Mouse (Mus musculus) forebrain, embryonic 14.5 days (tissue): ENCODE measurements around the gene Prim2. TPM values are rescaled to one million over a fixed set of nuclear protein-coding genes. Genes with fewer than 3 reads are reported as not detected.

Experiments used
- ATAC-seq: fragments of 200-750 bp; cut with Nextera tagmentation; 2 replicates; pipeline ENCODE4 v1.8.0; 2017; ENCODE audit warnings: mild to moderate bottlenecking, moderate library complexity
- DNase-seq: peaks from one replicate; pipeline ENCODE4 v3.0.0-alpha.2; 2015; ENCODE audit warnings: low spot score
- H3K27ac ChIP-seq: fragments of 300-500 bp; sonication (generic); 2 replicates; pipeline ENCODE4 v1.5.1; 2014; ENCODE audit warnings: low read depth, mild to moderate bottlenecking, control low read depth, low read length, moderate library complexity
- H3K27me3 ChIP-seq: fragments of 300-500 bp; sonication (generic); replicated peaks from 2 replicates; pipeline ENCODE4 v1.6.1; 2014; ENCODE audit warnings: low read length, control low read depth, mixed read lengths; ENCODE audit not compliant: control insufficient read depth, insufficient read depth
- H3K36me3 ChIP-seq: fragments of 300-500 bp; sonication (generic); 2 replicates; pipeline ENCODE4 v1.6.1; 2014; ENCODE audit warnings: low read length, control low read depth; ENCODE audit not compliant: control insufficient read depth, insufficient read depth
- H3K4me1 ChIP-seq: fragments of 300-500 bp; sonication (generic); 2 replicates; pipeline ENCODE4 v1.6.1; 2014; ENCODE audit warnings: antibody characterized with exemption, low read length, control low read depth; ENCODE audit not compliant: control insufficient read depth, insufficient read depth
- H3K4me2 ChIP-seq: fragments of 300-500 bp; sonication (generic); 2 replicates; pipeline ENCODE4 v1.6.1; 2014; ENCODE audit warnings: mild to moderate bottlenecking, control low read depth, low read length
- H3K4me3 ChIP-seq: fragments of 300-500 bp; sonication (generic); 2 replicates; pipeline ENCODE4 v1.5.1; 2014; ENCODE audit warnings: low read depth, low read length, control low read depth
- H3K9ac ChIP-seq: fragments of 300-500 bp; sonication (generic); 2 replicates; pipeline ENCODE4 v1.6.1; 2014; ENCODE audit warnings: mild to moderate bottlenecking, low read length, control low read depth, moderate library complexity
- H3K9me3 ChIP-seq: fragments of 300-500 bp; sonication (generic); replicated peaks from 2 replicates; pipeline ENCODE4 v1.6.1; 2016; ENCODE audit warnings: low read length, control low read depth, mixed read lengths; ENCODE audit not compliant: control insufficient read depth
- WGBS: fragments of 180-500 bp; shearing (Covaris S2); extraction: QIAGEN DNeasy Blood & Tissue Kit; methylation state at CpG from one replicate; pipeline ENCODE4 v1.1.7; 2014; 5-methylcytosine and 5-hydroxymethylcytosine counted together
- polyA plus RNA-seq: library from polyadenylated mRNA; unstranded; fragments of >200 nt; fragmentation: Nextera tagmentation; extraction: Ambion mirVana; gene quantifications from 2 replicates; pipeline ENCODE4 v1.2.1, GENCODE M21; 2014

Prim2 gene
- polyA plus RNA-seq, 1 experiment from 2014 or later: 36.8 TPM

- Histone ChIP-seq H3K27me3 (no peaks in the 10 kb centered on the region), H3K4me2 (no peak overlapping the region), H3K9ac (no peak overlapping the region), H3K4me1 (no peaks in the 10 kb centered on the region), H3K4me3 (no peak overlapping the region), H3K36me3 (no peaks in the 10 kb centered on the region), H3K27ac (no peak overlapping the region), H3K9me3 (no peaks in the 10 kb centered on the region)
- WGBS: 92% methylated on average over 6 of the region's 6 CpGs
- DNase-seq (no peak), ATAC-seq (0 out of 2 replicates have a peak, but pooled peaks have one; percentile 7)
Measured at GRCm38 (mm10) chr1:33454251-33454650, 215.3 kb downstream of the Prim2 start.

GRCm38 (mm10) chr1:33453299-33453698, 216.3 kb downstream of the Prim2 start:
- WGBS: 88% methylated on average over 9 of the region's 9 CpGs
- ATAC-seq (no peak), DNase-seq (no peak)
- Histone ChIP-seq H3K4me2 (no peak overlapping the region), H3K9me3 (no peaks in the 10 kb centered on the region), H3K27ac (no peak overlapping the region), H3K9ac (no peak overlapping the region), H3K36me3 (no peaks in the 10 kb centered on the region), H3K27me3 (no peaks in the 10 kb centered on the region), H3K4me3 (no peak overlapping the region), H3K4me1 (no peaks in the 10 kb centered on the region)

GRCm38 (mm10) chr1:33447179-33447578, 222.4 kb downstream of the Prim2 start:
- Histone ChIP-seq H3K36me3 (no peaks in the 10 kb centered on the region), H3K4me2 (no peak overlapping the region), H3K9me3 (no peaks in the 10 kb centered on the region), H3K9ac (no peak overlapping the region), H3K4me1 (no peaks in the 10 kb centered on the region), H3K27ac (no peak overlapping the region), H3K4me3 (no peak overlapping the region), H3K27me3 (no peaks in the 10 kb centered on the region)
- no peak for ATAC-seq
- DNase-seq: no peak
- WGBS: 72% methylated on average over 4 of the region's 4 CpGs

- Histone ChIP-seq H3K4me3 (no peak overlapping the region), H3K36me3 (no peaks in the 10 kb centered on the region), H3K4me2 (no peak overlapping the region), H3K27me3 (no peaks in the 10 kb centered on the region), H3K27ac (no peak overlapping the region), H3K4me1 (no peaks in the 10 kb centered on the region), H3K9me3 (no peaks in the 10 kb centered on the region), H3K9ac (no peak overlapping the region)
- WGBS: 94% methylated on average over 2 of the region's 2 CpGs
- ATAC-seq (no peak), DNase-seq (no peak)
Measured at GRCm38 (mm10) chr1:33436167-33436566, 233.4 kb downstream of the Prim2 start.

Other genes starting within 250 kb of the Prim2 start
- gene Rab23, start 50.1 kb upstream of the Prim2 start, polyA plus RNA-seq: 23.7 and 28.2 TPM in 2 replicates
- 23.9 and 28.5 TPM in 2 replicates for gene Bag2, start 88.0 kb upstream of the Prim2 start, polyA plus RNA-seq
- 43.4 and 54.2 TPM in 2 replicates for gene Zfp451, start 144.8 kb upstream of the Prim2 start, polyA plus RNA-seq
- 32.2 and 40.3 TPM in 2 replicates for gene Bend6, start 238.0 kb upstream of the Prim2 start, polyA plus RNA-seq
- 24.9 and 43.9 TPM in 2 replicates for gene Dst, start 238.4 kb upstream of the Prim2 start, polyA plus RNA-seq